Mouse (Mus musculus) lung, postnatal 36 days (tissue): ENCODE results near the gene Mospd3.
"Not testable (repeated sequence)": the region's sequence is repeated elsewhere in the genome, so short reads cannot be mapped to it uniquely, and the experiment has no call there.

Experiments
- DNase-seq: peaks from one replicate; pipeline ENCODE4 v3.0.0; 2022; ENCODE audit warnings: mixed read lengths

The Mospd3 gene

DNA sequence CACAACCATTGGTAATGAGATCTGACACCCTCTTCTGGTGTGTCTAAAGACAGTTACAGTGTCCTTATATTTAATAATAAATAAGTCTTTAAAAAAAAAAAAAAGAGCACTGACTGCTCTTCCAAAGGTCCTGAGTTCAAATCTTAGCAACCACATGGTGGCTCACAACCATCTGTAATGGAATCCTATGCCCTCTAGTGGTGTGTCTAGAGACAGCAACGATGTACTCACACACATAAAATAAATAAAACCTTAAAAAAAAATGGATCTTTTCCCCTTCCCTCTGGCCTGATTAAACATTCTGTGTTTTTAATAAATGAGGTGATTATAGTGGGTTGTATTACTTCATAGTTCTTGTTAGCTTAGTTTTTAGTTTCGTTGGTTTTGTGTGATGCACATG is 14.1 kb upstream of the Mospd3 start:
- not testable (repeated sequence) for DNase-seq

DNA sequence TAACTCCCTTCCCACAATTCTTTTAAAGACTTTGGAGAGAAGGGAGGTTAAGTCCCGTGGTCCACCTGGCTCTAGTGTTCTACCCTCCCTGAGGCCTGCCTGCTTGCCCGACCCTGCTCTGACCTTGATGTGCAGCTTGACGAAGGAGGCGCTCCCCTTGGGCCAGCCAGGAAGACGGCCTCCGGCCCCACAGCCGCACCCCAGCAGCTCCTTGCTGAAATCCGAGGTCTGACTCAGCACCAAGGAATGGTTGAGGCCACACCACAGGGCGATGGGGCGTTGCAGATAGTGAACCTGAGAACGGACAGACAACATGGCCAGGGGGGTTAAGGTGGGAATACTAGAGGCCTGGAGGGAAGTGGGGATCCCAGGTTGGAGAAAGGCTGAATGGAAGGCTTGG is 12.7 kb upstream of the Mospd3 start, which contains the start of gene Pcolce:
Gene Pcolce, minus strand, starts transcription at position 235 of the 400 bp plus-strand sequence.
- DNase-seq, result peak; percentile 56

DNA sequence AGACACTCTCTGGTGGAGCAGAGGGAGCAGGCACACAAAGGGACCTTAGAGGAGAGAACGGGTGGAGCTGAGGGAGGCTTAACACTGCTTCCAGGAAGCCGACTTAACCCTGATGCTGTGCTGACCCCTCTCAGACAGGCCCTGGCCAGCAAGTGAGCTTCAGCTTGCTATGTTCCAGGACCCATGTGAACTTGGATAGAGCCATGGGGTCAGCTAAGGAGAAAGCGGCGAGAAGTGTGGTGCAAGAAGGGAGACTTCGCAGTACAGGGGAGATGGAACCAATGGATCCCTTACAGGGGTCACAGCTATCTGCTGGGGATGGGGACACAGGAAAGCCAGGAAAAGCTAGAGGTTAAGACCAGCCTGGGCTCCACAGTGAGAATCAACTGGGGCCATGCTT is 12.2 kb upstream of the Mospd3 start:
- DNase-seq, result peak; percentile 34

DNA sequence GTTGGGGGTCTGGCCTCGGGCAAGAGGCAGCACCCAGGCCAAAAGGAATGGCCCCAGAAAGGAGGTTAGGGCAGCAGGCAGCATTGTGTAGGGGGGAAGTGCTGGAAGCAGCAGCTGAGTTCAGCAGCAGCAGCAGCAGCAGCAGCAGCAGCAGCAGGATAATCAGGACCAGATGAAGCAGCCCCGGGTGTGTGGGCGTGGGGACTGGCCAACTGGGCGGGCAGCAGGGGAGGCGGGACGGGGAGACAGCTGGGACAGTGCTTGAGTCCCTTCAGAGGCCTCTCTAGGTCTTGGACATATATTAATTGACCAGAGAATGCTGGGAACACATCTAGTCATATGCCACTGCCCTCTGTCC is 10.4 kb upstream of the Mospd3 start:
- peak; percentile 54 for DNase-seq

DNA sequence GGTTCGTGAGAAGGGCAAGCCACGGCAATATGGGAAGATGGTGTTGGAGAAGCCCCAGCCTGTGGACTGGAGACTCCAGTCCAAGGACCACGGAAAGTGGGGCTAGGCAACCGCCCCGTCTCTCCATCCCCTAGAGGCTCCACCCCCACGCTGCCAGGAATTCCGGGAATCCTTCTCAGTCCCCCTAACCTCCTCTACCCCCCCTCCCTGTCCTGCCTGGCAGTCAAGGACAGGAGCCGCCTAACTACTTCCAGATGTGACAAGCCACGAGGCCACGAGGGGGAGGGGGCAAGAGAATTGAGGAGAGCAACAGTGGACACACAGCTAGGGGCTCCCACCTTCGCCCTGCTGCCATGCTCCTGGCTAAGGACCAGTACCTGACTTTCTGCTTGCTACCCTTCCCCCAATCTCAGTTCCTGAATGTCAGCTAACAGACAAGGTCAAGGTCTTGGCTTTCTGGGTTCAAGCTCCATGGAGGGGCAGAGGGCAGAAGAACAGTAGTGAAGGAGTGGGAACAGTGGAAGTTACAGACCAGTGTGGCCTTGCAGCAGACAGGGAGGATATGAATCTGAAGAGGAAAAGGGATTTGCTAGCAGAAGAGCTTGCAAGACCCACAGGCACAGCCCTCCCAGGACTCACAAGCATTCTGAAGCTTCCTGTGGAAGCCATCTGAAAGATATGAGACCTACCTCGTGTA is 9.8 kb upstream of the Mospd3 start:
- peak; percentile 84 for DNase-seq

DNA sequence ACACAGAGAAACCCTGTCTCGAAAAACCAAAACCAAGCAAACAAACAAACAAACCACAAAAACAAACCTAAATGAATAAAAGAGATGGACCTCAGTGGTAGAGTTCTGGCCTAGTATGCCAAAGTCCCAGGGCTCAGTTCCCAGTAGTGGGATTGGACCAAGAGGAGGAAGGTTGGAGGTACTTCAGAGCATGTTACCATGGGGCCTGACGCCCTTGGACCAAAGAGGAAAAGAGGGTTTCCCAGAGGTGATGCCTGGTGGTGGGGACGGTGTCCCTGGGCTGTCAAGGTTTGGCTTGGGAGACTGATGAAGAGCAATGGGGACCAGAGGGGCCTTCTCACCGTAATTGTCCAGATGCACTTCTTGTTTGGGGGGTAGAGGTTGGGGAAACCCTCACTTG is 9.2 kb upstream of the Mospd3 start:
- DNase-seq, result no peak

DNA sequence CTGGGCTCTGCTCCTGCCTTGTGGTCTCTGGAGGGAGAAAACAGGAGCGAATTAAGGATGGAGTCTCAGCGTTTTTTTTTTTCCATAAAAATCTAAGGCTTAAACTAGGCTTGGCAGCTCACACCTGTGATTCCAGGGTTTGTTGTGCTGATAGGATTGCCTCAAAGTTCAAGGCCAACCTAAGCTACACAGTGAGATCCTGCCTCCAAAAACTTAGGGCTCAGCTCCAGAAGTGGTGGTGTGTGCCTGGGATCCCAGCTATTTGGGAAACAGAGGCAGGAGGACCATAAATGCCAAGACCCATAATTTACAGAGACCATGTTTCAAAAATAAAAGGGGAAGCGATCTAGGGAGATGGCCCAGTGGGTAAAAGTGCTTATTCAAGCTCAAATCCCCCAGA is 8.4 kb upstream of the Mospd3 start:
- DNase-seq, result no peak

DNA sequence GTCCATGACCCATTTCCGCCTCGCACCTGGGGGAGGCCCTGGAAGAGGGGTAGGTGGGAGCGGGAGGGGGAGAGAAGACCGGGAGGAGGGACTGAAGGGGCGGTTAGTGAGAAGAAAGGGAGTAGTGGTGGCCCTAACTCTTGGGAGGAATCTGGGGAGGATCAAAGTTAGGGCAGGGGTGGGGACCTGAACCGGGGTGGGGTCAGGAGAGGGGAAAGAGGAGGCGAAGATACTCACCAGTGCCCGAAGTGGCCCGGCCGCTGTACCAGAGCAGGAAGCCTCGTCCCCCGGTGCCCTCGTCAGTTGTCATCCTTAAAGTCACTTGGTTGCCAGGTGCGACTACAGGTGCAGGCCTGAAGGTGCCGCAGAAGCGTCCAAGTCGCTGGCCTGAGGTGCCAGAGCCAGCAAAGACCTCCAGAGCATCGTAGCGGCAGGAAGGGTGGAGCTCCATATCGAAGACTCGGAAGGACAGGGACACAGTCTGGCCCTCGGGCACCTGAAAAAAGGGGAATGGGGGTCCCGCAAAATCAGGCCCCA is 7.9 kb upstream of the Mospd3 start:
- DNase-seq, result no peak

DNA sequence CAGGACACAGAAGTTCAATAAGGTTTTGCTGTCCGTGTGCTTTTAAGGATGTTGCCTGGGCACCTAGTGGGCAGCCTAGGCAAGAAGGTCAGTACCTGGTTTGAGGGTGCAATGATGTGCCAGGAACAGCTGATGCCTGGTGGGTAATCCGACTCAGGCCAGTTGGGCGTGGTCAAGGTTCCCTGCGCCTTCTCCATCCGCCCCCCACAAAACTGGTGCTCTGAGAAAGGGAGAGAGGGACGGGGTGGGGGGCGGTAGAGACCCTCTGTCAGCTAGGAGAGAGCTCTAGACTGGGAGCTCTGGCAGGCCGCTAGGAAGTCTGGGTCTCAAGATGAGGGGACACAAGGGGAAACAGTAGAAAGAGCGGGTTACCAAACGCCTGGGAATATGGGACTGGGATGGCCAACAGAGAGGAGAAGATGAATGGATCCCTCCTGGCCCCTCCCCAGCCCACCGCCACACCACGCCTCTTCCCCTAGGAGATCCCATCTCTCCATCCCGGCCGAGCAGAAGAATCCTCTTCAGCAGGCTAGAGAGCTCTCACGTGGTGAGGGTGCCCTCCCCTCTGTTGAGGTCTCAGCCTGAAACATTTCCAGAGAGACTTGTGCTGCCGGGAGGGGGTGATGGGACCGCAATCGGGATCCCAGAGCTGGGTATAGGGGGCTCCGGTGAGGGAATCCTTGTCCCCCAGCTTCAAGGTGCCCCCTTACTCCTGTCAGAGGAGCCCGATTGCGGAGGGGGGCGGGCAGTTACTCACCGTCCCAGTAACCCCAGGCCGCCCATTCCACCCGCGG is 7.2 kb upstream of the Mospd3 start:
- DNase-seq, result no peak

DNA sequence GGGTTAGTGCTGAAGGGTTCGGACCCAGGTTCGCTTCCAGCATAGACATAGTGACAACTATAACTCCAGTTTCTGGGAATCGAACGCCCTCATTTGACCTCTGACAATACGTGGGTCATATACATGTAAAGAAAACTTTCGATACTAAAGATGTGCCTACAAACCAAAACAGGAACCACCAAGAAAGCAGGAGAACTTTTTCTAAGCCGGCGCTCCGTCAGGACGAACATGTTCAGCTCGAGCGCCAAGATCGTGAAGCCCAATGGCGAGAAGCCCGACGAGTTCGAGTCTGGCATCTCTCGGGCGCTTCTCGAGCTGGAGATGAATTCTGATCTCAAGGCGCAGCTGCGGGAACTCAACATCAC is 489 bp upstream of the Mospd3 start:
- peak; percentile 50 for DNase-seq

DNA sequence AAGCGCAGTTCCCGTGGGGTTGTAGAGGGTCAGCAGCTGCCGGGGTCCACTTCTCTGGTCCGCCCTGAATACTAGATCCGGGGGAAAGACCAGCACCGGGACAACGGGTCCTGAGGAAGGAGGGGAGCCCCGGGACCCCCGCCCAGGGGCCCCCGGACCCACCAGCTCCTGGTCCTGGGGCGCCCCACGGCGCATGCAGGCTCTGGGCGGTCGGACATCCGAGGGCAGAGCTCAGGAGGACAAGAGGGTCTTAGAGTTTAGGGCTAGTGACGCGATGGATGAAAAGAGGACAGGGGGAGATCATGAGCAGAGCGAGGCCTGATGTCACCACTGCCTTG is 608 bp downstream of the Mospd3 start:
- DNase-seq, result no peak

DNA sequence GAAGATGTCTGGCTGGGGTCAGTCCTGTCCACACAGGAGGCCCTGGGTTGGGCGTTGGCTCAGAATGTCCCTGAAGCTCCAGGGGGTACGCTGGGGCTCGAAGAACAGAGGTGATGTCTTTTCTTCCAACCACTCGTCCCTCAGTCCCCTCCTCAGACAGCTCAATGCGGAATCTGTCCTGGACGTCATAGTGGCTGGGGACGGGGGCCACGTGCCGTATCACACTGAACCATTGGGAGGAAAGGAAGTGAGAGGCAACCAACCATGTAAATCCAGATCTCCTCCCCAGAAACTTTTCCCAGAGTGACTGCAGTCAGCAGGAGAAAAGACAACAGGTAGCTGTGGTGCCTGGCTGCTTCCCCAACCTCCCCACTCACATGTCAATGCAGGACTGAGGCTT is 1.3 kb downstream of the Mospd3 start:
- DNase-seq, result no peak

DNA sequence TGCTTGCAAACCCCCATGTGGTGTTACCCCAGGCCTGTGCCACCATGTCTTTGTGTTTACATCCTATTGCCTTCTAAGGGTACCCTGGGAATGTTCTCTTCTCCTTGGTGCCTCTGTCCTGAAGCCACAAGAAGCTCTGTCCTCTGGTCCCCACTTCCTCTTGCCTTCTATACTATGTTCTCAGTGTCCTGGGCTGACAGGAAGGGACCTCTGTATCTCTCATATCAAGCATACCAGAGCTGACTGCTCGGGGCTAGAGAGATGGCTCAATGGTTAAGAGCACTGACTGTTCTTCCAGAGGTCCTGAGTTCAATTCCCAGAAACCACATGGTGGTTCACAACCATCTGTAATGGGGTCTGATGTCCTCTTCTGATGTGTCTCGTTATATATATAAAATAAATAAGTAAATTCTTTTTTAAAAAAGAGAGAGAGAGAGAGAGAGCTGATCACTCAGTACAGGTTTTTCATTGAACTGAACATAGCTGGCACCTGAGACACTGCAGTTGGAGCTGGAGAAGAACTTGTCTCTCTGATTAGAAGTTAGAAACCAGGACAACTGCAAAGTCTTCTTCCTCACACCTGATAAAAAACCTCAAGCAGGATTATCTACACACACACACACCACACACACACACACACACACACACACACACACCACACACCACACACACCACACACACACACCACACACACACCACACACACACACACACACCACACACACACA is 2.6 kb downstream of the Mospd3 start:
- DNase-seq, result no peak

DNA sequence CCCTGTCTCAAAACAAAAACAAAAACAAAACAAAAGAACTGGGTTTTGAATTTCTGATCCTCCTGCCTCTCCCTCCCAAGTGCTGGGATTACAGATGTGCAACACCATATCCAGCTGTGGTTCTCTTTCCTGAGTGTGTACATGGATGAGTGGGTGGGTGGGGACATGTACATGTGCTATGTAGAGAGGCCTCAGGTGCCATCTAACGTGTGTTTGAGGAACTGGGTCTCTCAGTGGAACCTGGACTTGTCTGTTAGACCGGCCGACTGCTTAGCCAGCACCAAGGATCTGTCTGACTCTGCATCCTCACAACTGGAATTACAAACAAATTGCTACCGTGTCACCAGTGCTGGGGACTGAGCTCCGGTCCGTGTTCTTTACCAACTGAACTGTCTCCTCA is 3.2 kb downstream of the Mospd3 start:
- DNase-seq, result no peak

DNA sequence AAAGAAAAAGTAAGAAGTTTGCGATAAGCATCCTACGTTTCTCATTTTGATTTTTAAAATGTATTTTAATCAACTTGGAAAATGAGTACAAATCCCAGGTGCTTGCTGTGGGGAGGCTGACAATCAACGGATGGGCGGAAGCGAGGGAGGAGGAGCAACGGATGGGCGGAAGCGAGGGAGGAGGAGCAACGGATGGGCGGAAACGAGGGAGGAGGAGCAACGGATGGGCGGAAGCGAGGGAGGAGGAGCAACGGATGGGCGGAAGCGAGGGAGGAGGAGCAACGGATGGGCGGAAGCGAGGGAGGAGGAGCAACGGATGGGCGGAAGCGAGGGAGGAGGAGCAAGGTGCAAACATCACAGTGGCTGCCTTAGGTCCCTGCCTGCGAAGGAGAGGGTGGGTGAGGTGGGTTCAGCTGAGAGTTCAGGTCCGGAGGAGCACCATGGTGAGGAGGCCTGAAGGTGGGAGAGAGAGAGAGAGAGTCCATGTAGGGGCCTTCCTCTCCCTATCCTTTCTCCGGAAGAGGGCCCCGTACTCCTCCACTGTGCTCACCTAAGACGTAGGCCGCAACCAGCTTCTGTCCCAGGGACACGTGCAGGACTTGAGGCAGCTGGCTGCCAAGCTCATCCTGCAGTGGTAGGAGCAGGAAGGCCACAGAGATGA is 4.1 kb downstream of the Mospd3 start:
- no peak for DNase-seq

DNA sequence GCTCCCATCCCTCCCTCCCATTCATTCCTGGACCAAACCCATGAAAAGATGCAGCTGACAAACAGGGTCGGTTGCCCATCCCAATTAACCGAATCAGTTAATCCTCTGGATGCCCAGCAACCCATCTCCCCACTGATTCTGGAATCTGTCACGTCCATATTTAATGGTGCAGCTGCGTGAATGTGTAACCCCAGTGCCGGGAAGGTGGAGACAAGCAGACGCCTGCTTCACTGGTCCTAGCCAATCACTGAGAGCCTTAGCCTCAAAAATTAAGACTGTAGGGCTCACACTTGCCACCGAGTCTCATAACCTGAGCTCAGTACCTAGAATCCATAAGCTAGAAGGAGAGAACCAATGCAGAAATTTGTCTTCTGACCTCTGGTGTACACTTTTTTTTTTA is 4.9 kb downstream of the Mospd3 start:
- no peak for DNase-seq

DNA sequence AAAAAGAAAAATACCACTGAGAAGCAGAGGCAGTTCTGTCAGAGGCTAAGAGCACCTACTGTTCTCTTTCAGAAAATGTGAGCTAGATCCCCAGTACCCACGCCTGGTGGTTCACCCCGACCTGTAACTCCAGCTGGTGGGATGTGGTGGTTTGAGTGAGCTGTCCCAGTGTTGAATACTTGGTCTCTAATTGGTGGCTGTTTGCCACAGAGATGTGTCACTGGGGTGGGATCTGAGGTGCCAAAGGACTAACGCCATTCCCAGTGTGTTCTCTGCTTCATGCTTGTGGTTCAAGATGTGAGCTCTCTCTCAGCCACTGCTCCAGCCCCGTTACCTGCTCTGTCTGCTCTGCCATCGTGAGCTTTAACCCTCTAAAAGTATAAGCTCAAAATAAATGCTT is 10.4 kb downstream of the Mospd3 start:
- no peak for DNase-seq

DNA sequence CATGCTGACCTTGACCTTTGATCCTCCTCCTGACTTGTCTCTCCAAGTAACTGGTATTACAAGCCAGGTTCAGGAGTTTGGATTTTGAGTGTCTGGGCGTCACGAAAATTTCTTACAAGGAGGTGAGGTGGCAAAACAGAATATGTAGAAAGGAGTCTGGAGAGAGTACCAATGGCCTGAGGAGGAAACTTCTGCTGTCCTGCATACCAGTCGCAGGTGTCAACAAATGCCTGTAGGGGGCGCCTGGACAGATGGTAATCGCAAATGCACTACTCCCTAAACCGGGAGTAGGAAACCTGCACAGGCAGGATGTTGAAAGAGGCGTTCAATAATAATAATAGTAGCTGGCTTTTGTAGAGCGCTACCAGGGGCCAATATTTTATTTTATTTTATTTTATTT is 15.9 kb downstream of the Mospd3 start:
- peak; percentile 91 for DNase-seq

DNA sequence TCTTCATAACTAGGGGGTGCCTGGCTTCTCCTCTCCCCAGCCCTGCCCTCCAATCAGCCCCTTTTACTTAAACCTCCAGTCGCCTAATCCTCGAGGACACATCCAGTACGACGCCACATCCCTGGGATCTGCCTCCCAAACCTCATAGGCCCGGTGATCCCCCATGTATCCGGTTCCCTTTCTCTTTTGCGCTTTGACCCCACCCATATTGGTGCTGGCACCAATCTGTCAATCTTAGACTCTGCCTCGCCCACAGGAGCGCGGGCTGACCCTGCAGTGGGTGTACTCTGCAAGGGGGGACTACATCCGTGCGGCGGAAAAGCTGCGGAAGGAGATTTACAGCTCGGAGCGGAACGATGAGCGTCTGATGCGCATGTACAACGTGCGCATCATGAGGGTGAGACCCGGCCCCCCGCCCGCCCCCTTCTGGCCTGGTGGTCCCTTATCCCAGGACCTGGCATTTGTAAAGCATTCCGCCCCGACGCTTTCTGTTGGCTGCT is 17.1 kb downstream of the Mospd3 start:
- peak; percentile 39 for DNase-seq

DNA sequence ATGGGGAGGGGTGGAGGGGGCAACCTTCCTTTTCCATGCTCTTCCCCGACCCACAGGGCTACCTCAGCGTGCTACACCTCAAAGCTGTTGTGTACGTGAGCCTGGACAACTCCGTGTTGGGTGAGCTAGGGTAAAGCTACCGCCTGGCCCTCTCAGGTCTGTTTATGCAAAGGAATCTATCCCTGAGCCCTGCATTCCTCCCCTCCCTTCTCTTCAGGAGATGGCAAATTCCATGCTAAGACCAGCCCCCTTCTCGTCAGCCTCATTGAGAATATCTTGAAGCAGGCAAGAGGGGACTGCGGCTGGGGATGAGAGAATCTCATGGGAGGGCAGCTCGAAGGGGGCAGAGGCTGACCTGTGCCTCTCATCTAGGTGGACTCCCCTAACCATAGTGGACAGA is 18.2 kb downstream of the Mospd3 start:
- no peak for DNase-seq

DNA sequence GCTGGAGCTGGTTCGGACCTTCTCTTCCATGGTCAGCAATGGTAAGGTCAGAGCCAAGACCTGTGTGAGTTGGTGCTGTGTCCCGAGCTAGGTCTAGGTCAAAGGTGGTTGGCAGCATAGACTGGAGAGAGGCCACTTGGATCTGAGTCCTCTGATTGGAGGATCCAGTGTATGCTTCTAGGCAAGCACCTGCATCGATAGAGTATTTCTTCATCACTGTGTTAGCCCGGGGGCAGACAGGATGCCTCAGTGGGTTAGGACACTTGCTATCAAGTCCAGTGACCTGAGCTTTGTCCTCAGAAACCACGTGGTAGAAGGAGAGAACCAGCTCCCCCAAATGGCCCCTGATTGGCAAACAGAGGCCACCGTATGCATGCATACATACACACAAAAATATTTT is 20.6 kb downstream of the Mospd3 start:
- DNase-seq, result no peak

DNA sequence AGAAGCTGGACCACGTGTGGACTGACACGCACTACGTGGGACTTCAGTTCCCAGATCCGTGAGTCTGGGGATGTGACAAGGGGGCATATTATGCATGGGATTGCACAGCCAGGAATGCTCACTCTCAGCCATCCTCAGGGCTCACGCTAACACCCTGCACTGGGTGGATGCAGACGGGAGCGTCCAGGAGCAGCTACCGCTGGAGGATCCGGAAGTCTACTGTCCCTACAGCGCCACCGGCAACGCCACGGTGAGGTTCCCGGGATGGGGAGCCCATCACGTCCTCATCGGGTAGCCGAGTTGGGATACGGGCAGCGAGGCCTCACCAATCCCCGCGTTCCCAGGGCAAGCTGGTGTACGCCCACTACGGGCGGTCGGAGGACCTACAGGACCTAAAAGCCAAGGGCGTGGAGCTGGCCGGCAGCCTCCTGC is 26.4 kb downstream of the Mospd3 start:
- peak; percentile 53 for DNase-seq
